ENCODE assay signal across 24 mouse cellular contexts in the genomic region with DNA sequence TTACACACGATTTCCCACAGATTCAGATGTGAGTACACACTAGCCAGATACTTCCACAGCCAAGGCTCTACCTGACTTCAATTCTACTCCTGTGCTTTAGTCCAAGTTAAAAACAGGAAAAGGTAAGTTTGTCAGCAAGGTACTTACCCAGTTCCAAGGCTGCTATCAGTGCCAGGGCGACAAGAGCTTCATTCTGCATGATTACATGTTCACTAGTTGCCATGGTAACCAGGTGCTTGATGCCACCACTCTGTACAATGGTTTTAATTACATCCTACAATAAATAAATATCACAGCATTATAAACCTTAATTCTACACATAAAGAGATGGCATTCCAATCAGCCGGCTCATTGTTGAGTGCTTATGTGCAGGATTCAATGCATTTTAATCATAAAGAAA.
DNase-seq lines count a peak whose midpoint lies in the region; ATAC-seq and TF ChIP-seq lines count a peak whose summit lies in the region.
"Had no signal": no experiment of that assay in that cellular context is flagged by ENCODE, and none has a peak within 500 bp of the region (broad histone marks: within the 10 kb centered on the region; RNA-seq: fewer than 3 reads in every experiment).

No protein-coding gene starts in this region.

- H3K27me3 ChIP-seq in forebrain, embryonic 15.5 days = no peaks in the 10 kb centered on the region
- no peaks in the 10 kb centered on the region for H3K27me3 ChIP-seq in forebrain, embryonic 11.5 days (ENCODE audit: control insufficient read depth, insufficient read depth, low read length)
- H3K27me3 ChIP-seq in hindbrain, postnatal 0 days (ENCODE audit: insufficient read depth, low read length) = no peaks in the 10 kb centered on the region
- no peaks in the 10 kb centered on the region for H3K27me3 ChIP-seq in hindbrain, embryonic 13.5 days
- no peaks in the 10 kb centered on the region for H3K27me3 ChIP-seq in midbrain, postnatal 0 days (ENCODE audit: insufficient read depth, low read length)
- H3K27me3 ChIP-seq in midbrain, embryonic 11.5 days (ENCODE audit: control insufficient read depth, insufficient read depth, low read length) = no peaks in the 10 kb centered on the region
- H3K27me3 ChIP-seq: embryonic facial prominence, embryonic 13.5 days; heart, embryonic 13.5 days; hindbrain, embryonic 15.5 days; intestine, embryonic 15.5 days had no signal

- 0 out of 2 replicates have a peak, but pooled peaks have one; percentile 19 for ATAC-seq in forebrain, embryonic 15.5 days (replicated peaks)
- no peak for ATAC-seq in forebrain, embryonic 11.5 days (replicated peaks; ENCODE audit: low FRiP score)
- no peak for ATAC-seq in hindbrain, postnatal 0 days
- no peak for ATAC-seq in hindbrain, embryonic 13.5 days (ENCODE audit: low FRiP score)
- no peak for ATAC-seq in midbrain, postnatal 0 days (ENCODE audit: low FRiP score)
- ATAC-seq in midbrain, embryonic 11.5 days (ENCODE audit: low FRiP score) = no peak
- ATAC-seq: CD4-positive, CD25-positive, alpha-beta regulatory T cell, adult 4 months; intestine, embryonic 15.5 days had no signal

- DNase-seq in forebrain, embryonic 11.5 days (ENCODE audit: low spot score) = no peak
- DNase-seq in hindbrain, postnatal 0 days (ENCODE audit: low spot score) = peak; percentile 53
- peak; percentile 44 for DNase-seq in midbrain, postnatal 0 days (ENCODE audit: low spot score)
- DNase-seq in midbrain, embryonic 11.5 days (ENCODE audit: low spot score, missing footprints) = no peak
- no peak for DNase-seq in heart, adult 8-10 months (ENCODE audit: low spot score)
- DNase-seq: adrenal gland, adult 2 months; adrenal gland, postnatal 14 days; cerebellum, adult 18-20 months; cerebellum, adult 9-10 months; cerebellum, postnatal 14 days; gastrocnemius, postnatal 25 days; heart, adult 18-20 months; heart, postnatal 14 days; heart, postnatal 4 days; kidney, adult 11 months; kidney, adult 8-10 months had no signal

- no peak overlapping the region for H3K4me2 ChIP-seq in forebrain, embryonic 15.5 days (replicated peaks)
- no peak overlapping the region for H3K4me2 ChIP-seq in forebrain, embryonic 11.5 days (ENCODE audit: low read depth, low read length, severe bottlenecking)
- no peak overlapping the region for H3K4me2 ChIP-seq in hindbrain, postnatal 0 days (ENCODE audit: low read depth, low read length)
- no peak overlapping the region for H3K4me2 ChIP-seq in hindbrain, embryonic 13.5 days
- H3K4me2 ChIP-seq in midbrain, postnatal 0 days (ENCODE audit: low read depth, low read length, poor library complexity, severe bottlenecking) = no peak overlapping the region
- no peak overlapping the region for H3K4me2 ChIP-seq in midbrain, embryonic 11.5 days
- H3K4me2 ChIP-seq: embryonic facial prominence, embryonic 13.5 days; heart, embryonic 13.5 days; hindbrain, embryonic 15.5 days; intestine, embryonic 15.5 days had no signal

- 74% methylated on average over 3 of the region's 3 CpGs for WGBS in forebrain, embryonic 15.5 days
- WGBS in forebrain, embryonic 11.5 days = 87% methylated on average over 3 of the region's 3 CpGs
- 85% methylated on average over 3 of the region's 3 CpGs for WGBS in hindbrain, postnatal 0 days
- 85% methylated on average over 3 of the region's 3 CpGs for WGBS in hindbrain, embryonic 13.5 days
- 86% methylated on average over 3 of the region's 3 CpGs for WGBS in midbrain, postnatal 0 days
- WGBS in midbrain, embryonic 11.5 days = 93% methylated on average over 3 of the region's 3 CpGs

- no peak overlapping the region for H3K9ac ChIP-seq in forebrain, embryonic 15.5 days (replicated peaks)
- no peak overlapping the region for H3K9ac ChIP-seq in forebrain, embryonic 11.5 days (ENCODE audit: low read length)
- no peak overlapping the region for H3K9ac ChIP-seq in hindbrain, postnatal 0 days (replicated peaks; ENCODE audit: low read length)
- no peak overlapping the region for H3K9ac ChIP-seq in hindbrain, embryonic 13.5 days
- no peak overlapping the region for H3K9ac ChIP-seq in midbrain, postnatal 0 days (replicated peaks; ENCODE audit: low read length, poor library complexity, severe bottlenecking)
- no peak overlapping the region for H3K9ac ChIP-seq in midbrain, embryonic 11.5 days (ENCODE audit: low read length)
- H3K9ac ChIP-seq: embryonic facial prominence, embryonic 13.5 days; heart, embryonic 13.5 days; hindbrain, embryonic 15.5 days; intestine, embryonic 15.5 days had no signal

- peaks cover 17% of the 10 kb centered on the region for H3K36me3 ChIP-seq in forebrain, embryonic 15.5 days
- H3K36me3 ChIP-seq in forebrain, embryonic 11.5 days (ENCODE audit: control insufficient read depth, insufficient read depth, low read length) = peaks cover 10% of the 10 kb centered on the region
- H3K36me3 ChIP-seq in hindbrain, postnatal 0 days (ENCODE audit: insufficient read depth, low read length) = peaks cover 3% of the 10 kb centered on the region; the same call in 1 of the 2 replicates
- peaks cover 32% of the 10 kb centered on the region for H3K36me3 ChIP-seq in hindbrain, embryonic 13.5 days
- H3K36me3 ChIP-seq in midbrain, postnatal 0 days (ENCODE audit: insufficient read depth, low read length) = peaks cover 13% of the 10 kb centered on the region
- 0 out of 2 replicates have a peak, but pooled peaks cover 4% of the 10 kb centered on the region for H3K36me3 ChIP-seq in midbrain, embryonic 11.5 days (ENCODE audit: control insufficient read depth, insufficient read depth, low read length)

- no peak overlapping the region for H3K27ac ChIP-seq in forebrain, embryonic 15.5 days (replicated peaks)
- no peak overlapping the region for H3K27ac ChIP-seq in forebrain, embryonic 11.5 days (ENCODE audit: low read depth, low read length)
- no peak overlapping the region for H3K27ac ChIP-seq in hindbrain, postnatal 0 days
- H3K27ac ChIP-seq in hindbrain, embryonic 13.5 days = no peak overlapping the region
- H3K27ac ChIP-seq in midbrain, postnatal 0 days (ENCODE audit: low read depth, low read length) = no peak overlapping the region
- no peak overlapping the region for H3K27ac ChIP-seq in midbrain, embryonic 11.5 days (ENCODE audit: low read depth, low read length)
- H3K27ac ChIP-seq: embryonic facial prominence, embryonic 13.5 days; heart, embryonic 10.5 days; heart, embryonic 13.5 days; hindbrain, embryonic 15.5 days; intestine, embryonic 15.5 days had no signal

- TF ChIP-seq CTCF in hindbrain, postnatal 0 days (IDR thresholded peaks at IDR 0.05; ENCODE audit: low read depth) = no peak
- TF ChIP-seq CTCF in midbrain, postnatal 0 days (IDR thresholded peaks at IDR 0.05) = no peak

- H3K4me3 ChIP-seq in forebrain, embryonic 15.5 days = no peak overlapping the region
- no peak overlapping the region for H3K4me3 ChIP-seq in forebrain, embryonic 11.5 days (ENCODE audit: low read depth, low read length)
- H3K4me3 ChIP-seq in hindbrain, postnatal 0 days (ENCODE audit: low read length) = no peak overlapping the region
- no peak overlapping the region for H3K4me3 ChIP-seq in hindbrain, embryonic 13.5 days
- no peak overlapping the region for H3K4me3 ChIP-seq in midbrain, postnatal 0 days (ENCODE audit: low read depth, low read length)
- H3K4me3 ChIP-seq in midbrain, embryonic 11.5 days (ENCODE audit: low read depth, low read length) = no peak overlapping the region
- H3K4me3 ChIP-seq: embryonic facial prominence, embryonic 13.5 days; heart, embryonic 10.5 days; heart, embryonic 13.5 days; hindbrain, embryonic 15.5 days; intestine, embryonic 15.5 days had no signal

- H3K4me1 ChIP-seq in forebrain, embryonic 15.5 days = no peaks in the 10 kb centered on the region
- H3K4me1 ChIP-seq in forebrain, embryonic 11.5 days (replicated peaks; ENCODE audit: control insufficient read depth, insufficient read depth, low read length) = no peaks in the 10 kb centered on the region
- H3K4me1 ChIP-seq in hindbrain, postnatal 0 days (ENCODE audit: insufficient read depth, low read length) = no peaks in the 10 kb centered on the region
- H3K4me1 ChIP-seq in hindbrain, embryonic 13.5 days (replicated peaks) = 0 out of 2 replicates have a peak, but pooled peaks cover 6% of the 10 kb centered on the region
- no peaks in the 10 kb centered on the region for H3K4me1 ChIP-seq in midbrain, postnatal 0 days (ENCODE audit: insufficient read depth, low read length)
- H3K4me1 ChIP-seq in midbrain, embryonic 11.5 days (ENCODE audit: control insufficient read depth, insufficient read depth, low read length) = no peaks in the 10 kb centered on the region
- H3K4me1 ChIP-seq: embryonic facial prominence, embryonic 13.5 days; hindbrain, embryonic 15.5 days; intestine, embryonic 15.5 days had no signal

- H3K9me3 ChIP-seq in forebrain, embryonic 15.5 days = no peaks in the 10 kb centered on the region
- no peaks in the 10 kb centered on the region for H3K9me3 ChIP-seq in forebrain, embryonic 11.5 days (ENCODE audit: control insufficient read depth, low read length)
- H3K9me3 ChIP-seq in hindbrain, postnatal 0 days (ENCODE audit: low read length) = no peaks in the 10 kb centered on the region
- no peaks in the 10 kb centered on the region for H3K9me3 ChIP-seq in hindbrain, embryonic 13.5 days
- H3K9me3 ChIP-seq in midbrain, postnatal 0 days (ENCODE audit: low read length) = no peaks in the 10 kb centered on the region
- H3K9me3 ChIP-seq in midbrain, embryonic 11.5 days (ENCODE audit: control insufficient read depth, low read length) = no peaks in the 10 kb centered on the region
- H3K9me3 ChIP-seq: embryonic facial prominence, embryonic 13.5 days; heart, embryonic 10.5 days; heart, embryonic 13.5 days; hindbrain, embryonic 15.5 days; intestine, embryonic 15.5 days had no signal

Comparison
In these comparisons a context has a peak if more than half of its experiments do, and no peak if none do; other contexts are left out.
1. DNase-seq: peak in hindbrain, postnatal 0 days (single experiment) and midbrain, postnatal 0 days (single experiment); none in forebrain, embryonic 11.5 days (single experiment), midbrain, embryonic 11.5 days (single experiment) and heart, adult 8-10 months (single experiment).